Mouse (Mus musculus) mouse trophoblast stem cell (cell line): Measurements from ENCODE around the gene Ntn1.

Experiments
- in situ Hi-C, 2 experiments: fragments of 300-500 bp; cut with MseI, MboI; formaldehyde crosslinking; loops; 2 replicates in 1 of 2; 3 replicates in 1 of 2; pipeline ENCODE4 v1.15.1; 2025

Ntn1 gene

DNA sequence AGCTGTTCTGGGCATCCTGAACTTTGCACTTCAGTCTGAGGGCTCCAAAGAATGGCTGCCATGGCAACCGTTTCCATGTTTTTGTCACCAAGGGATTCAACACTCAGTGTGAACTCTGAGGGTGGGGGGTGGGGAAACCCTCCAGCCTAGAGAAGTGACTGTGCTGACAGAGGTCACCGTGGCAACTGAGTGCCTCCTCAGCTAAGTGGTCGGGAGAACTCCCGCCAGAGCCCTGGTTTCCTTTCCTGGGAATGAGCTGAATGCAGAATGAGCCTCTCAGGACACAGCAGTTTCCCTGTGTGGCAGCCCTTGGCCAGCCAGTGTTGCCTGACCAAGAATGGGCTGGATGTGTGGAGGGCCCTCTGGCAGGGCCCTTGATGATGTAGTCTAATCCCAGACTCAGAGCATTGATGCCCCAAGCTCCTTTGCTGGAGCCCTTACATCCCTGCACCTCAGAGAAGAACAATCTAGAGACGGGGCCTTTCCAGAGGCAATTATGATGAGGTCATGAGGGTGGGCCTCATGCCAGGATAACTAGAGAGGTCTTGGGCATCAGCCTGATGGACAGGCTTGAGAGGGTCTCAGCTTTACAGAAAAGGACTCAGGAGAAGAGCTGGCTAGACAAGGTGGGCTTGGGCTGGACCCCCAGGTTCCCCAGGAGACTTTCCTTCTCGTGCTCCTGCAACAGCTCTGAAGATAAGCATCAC is 185.3 kb downstream of the Ntn1 start:
- in situ Hi-C loops: no loop called here

- in situ Hi-C loops: no loop called here
These were observed 186.0 kb downstream of the Ntn1 start for GRCm38 (mm10) chr11:68214496-68215205.

- in situ Hi-C loops: no loop called here
These were observed 186.7 kb downstream of the Ntn1 start for GRCm38 (mm10) chr11:68213896-68214295.

DNA sequence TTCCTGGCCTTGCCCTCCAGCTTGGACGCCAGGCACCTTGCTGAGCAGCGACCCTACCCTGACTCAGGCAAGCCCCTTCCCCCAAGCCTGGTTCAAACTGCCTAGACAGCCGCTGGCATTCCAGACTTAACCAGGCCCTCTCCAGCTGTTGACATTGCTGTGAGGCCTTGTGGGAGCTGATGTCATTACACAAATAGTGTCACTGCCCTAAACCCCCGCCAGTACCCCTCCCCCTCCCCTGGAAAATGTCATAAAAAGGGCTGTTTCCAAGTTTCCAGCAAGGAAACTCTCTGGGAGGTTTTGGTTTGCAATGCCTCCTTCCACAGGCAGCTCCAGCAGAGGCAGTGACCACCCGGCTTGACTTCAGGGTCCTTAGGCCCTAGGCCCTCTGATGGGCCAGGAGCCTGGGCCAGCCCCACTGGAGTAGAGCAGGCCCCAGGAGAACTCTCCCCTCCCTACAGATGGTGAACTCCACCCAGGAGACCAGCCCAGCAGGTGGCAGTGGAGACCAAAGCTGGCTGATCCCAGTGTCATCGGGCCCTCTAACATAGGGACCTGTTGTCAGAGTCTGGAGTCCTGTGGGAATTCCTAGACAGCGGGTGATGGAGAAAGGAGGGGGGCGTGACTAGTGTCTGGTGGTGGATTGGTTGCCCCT is 188.6 kb downstream of the Ntn1 start:
- in situ Hi-C loops: no loop called here

DNA sequence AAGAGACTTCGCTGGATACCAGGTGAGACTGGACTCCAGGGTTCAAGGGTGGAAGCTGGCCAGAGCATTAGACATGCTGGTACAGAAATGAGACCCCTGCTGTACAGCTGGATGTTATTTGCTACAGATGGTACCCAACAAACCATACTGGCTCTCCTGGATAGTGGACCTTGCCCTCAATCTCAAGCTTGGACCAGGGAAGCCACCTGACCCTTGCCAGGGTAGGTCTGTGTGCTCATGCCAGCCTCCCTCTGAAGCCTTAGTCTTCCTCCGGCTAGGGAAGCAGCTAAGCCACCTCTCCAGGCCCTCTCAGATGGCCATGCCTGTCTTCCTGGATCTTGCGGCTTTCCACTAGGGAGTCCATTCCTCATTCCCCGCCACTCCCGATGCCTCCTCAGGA is 189.9 kb downstream of the Ntn1 start:
- in situ Hi-C loops: no loop called here

DNA sequence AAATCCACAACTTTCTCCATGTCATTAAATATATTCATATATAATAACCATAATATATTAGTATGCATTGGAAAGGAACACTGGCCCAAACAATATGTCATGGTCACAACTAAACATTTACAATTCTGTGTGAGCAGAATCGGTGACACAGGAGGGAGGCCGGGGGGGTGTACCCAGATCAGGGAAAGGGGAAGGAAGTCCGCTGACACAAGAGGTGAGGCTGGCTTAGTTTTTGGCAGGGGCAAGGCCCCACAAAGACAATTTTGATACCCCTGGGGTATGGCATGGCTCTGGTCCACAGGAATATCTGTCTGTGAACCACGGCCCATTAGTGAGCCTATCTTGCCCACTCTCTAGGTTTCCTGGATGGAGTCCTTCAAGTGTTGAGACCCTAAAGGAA is 191.1 kb downstream of the Ntn1 start:
- in situ Hi-C loops: no loop called here

GRCm38 (mm10) chr11:68208582-68208981 is 192.0 kb downstream of the Ntn1 start:
- in situ Hi-C loops: no loop called here

DNA sequence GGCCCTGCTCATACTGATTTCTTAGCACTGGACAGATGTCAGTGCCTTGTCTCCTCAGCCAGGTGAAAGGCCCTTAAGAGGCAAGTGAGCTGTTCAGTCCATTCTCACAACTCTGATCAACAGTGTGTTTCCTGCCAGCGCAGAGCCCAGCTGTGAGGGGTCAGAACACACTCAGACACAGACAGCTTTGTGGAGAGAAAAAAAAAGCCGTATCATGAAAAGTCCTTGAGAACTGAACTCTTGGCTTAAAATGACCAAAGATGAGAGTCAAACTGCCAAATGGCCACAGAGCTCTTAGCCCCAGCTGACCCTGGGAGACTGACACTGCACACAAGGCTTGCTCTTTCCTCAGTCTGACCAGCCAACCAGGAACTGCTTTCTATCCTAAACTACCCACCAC is 192.6 kb downstream of the Ntn1 start:
- in situ Hi-C loops: no loop called here

DNA sequence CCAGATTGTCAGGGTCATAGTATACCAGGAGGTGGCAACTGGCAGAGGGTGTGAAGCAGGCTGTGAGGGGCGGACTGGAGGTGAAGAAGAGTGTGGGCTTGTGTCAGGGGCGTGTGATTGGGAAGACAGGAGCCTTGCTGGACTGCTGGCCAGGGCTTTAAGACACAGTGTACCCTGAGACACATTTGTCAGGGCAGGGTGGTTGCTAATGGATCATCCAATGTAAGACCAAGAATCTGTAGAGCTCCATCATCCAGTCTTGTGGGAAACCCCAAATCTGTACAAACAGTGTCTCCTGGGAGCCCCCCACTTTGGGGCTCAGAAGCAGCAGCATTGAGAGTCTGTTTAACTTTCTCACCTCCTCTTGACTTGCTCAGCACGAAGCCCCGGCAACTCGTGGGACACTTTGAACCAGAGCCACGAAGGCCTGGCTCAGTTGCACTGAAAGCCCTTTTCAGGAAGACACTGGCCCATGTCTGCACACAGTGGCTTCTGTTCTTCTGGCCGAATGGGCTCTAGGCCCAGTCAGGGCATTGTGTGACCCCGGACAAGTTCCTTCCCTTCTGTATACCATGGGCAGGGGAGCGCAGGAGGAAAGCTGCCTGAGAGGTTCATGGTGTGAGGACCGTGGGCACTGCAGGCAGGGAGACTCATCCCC is 194.9 kb downstream of the Ntn1 start:
- in situ Hi-C loops: no loop called here

- in situ Hi-C loops: no loop called here
These were observed 196.2 kb downstream of the Ntn1 start for GRCm38 (mm10) chr11:68204407-68204806.

- in situ Hi-C loops: no loop called here
These were observed 196.8 kb downstream of the Ntn1 start for GRCm38 (mm10) chr11:68203658-68204315.

DNA sequence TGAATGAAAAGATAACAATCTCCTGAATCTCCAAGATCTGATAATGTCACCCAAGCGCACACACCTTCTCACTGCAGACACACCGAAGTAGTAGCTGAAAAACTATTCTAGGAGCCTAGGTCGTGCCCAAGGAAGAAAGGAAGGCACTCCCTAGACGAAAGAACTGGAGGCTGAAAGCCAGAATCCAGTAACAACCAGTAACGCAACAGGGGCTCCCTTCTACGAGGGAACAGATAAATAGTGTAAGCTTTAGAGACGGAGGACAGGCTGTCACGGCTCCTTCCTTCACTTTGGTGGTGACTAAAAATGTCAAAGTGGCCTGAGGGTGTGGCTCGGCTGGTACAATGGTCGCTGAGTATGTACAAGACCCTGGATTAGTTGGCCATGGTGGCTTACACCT is 198.1 kb downstream of the Ntn1 start:
- in situ Hi-C loops: no loop called here

DNA sequence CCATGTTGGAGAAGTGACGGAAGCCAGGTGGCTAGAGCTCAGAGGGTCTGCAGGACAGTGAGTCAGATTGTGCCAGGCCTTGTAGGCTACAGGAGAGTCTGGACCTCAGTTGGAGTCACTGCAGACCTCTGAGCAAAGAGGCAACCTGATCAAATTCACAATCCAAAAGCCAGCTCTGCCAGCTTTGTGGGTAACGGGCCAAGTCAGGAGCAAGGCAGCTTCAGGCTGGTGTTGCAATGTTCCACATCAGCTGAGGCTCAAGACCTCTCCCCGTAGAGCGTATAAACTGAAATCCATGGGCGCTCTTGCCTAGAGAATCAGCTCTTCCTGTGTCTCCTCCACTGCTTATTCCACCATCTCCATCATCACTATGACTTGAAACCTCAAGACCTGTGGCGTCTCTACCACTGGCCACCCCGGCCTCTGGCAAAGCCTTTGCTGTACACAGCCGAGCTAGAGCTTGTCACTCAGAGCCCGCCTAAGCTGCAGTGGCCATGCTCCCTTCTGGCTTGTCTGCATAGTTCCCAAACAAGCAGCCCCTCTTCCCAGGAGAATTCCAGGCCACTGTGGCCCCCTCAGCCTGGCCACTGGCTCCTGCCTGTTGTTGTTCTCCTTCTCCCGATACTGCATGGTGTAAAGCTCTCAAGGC is 198.7 kb downstream of the Ntn1 start:
- in situ Hi-C loops: no loop called here

DNA sequence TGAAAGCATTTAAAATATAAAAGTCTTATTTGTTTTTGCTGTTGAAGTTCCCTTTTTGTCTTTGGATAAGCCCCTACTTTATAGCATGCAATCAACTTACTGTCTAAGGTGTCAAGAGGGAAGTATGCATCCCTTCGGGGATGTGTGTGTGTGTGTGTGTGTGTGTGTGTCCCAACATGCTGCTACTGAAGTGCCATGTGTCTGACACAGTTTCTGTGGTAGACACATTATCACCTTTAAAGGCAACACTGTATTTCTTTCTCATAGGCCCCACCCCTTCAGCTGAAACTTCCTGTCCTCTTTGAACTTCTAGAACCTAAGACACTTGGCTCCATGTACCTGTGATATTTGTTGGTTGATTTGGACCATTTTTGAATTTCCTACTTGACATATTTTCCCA is 199.6 kb downstream of the Ntn1 start:
- in situ Hi-C loops: no loop called here

DNA sequence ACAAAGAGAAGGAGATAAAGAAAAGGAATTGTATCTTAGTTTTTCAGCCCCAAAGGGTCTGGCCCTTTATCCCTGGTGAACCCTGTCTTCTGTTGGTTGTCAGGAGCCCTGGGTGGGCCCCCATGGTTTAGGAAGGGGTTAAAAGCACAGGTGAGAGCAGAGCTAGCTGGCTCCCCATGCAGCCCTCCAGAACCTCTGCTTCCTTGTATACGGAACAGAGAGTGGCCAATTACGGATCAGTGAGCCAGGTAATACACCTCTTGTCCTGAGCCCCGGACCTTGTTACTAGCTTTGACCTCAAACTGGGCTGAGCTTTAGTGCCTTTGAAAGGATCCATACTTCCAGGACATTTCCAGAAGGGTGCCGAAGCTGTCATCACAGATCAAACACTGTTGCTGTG is 200.1 kb downstream of the Ntn1 start:
- in situ Hi-C loops: no loop called here

GRCm38 (mm10) chr11:68199801-68200423 is 200.7 kb downstream of the Ntn1 start:
- in situ Hi-C loops: no loop called here

DNA sequence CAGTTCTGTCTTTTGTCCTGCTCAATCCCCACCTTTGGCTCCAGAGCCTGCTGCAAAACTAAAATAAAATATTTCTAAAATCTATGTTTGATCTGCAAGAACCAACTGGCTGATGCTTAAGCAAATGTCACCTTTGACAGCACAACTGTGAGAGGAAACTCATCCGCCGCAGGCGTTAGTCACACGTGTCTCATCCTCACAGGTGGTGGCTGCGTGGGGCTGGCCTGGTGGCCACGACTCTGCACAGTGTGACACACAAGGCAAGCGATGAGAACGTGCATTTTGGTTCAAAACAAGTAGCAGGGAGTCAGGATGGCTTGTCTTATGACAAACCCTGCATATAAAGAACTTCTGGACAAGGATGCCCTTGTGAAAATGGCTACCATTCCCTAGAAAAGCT is 201.5 kb downstream of the Ntn1 start:
- in situ Hi-C loops: no loop called here

GRCm38 (mm10) chr11:68198696-68199095 is 201.9 kb downstream of the Ntn1 start:
- in situ Hi-C loops: no loop called here

- in situ Hi-C loops: no loop called here
These were observed 203.2 kb downstream of the Ntn1 start for GRCm38 (mm10) chr11:68197471-68197870.

DNA sequence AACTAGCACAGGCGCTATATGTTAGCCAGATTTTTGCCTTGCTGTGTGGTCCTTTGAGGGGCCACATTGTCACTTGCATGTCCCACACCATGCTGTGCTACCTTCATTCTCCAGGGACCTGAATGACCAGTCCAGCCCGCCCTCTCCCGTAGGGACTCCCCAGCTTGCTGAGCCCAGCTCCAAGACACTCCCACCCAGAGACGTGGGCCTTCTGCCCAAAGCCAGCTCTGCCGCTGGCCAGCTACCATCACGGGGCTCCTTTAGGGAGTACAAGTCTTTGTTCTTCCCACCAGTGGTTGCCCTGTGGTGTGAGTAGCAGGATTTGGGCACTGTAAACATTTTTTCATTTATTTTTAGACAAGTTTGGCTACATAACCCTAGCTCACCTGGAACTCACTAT is 204.1 kb downstream of the Ntn1 start:
- in situ Hi-C loops: no loop called here

GRCm38 (mm10) chr11:68195693-68196176 is 204.9 kb downstream of the Ntn1 start:
- in situ Hi-C loops: no loop called here
